Mouse (Mus musculus) myocyte (in vitro differentiated cells): ENCODE results near the gene Eml1.

Experiments used
- MYOD1 ChIP-seq, 3 experiments: IDR thresholded peaks; one replicate each; pipeline ENCODE4 v1.6.1; 2011; ENCODE audit warnings: control low read depth in 2 of 3, low read depth in 2 of 3, mild to moderate bottlenecking in 2 of 3, moderate library complexity in 1 of 3; ENCODE audit not compliant: insufficient read length in 2 of 3, control insufficient read depth in 1 of 3
- POLR2A ChIP-seq: IDR thresholded peaks from one replicate; pipeline ENCODE4 v1.6.1; 2011; ENCODE audit warnings: low read depth, mild to moderate bottlenecking, control low read depth, moderate library complexity; ENCODE audit not compliant: insufficient read length
- USF1 ChIP-seq: IDR thresholded peaks from one replicate; pipeline ENCODE4 v1.6.1; 2011; ENCODE audit warnings: low read depth, mild to moderate bottlenecking, control low read depth, moderate library complexity

- TF ChIP-seq USF1 (no peak), POLR2A (no peak), MYOD1 (IDR thresholded peaks at IDR 0.05; ENCODE audit: control insufficient read depth in 1 of 3, insufficient read length in 2 of 3, low read depth in 2 of 3) (no peak)
These were observed 39.9 kb downstream of the Eml1 start for GRCm38 (mm10) chr12:108410416-108411208.
